Mouse (Mus musculus) lung, adult 2 months (tissue): ENCODE data around the gene Gyg.

Source experiments
- CTCF ChIP-seq: fragments of 200-500 bp; IDR thresholded peaks from 2 replicates; pipeline ENCODE4 v1.5.1; 2011; ENCODE audit warnings: mild to moderate bottlenecking, low read length, control low read depth; ENCODE audit not compliant: insufficient read depth
- POLR2A ChIP-seq: fragments of 200-500 bp; IDR thresholded peaks from 2 replicates; pipeline ENCODE4 v1.6.1; 2011; ENCODE audit warnings: low read depth, mild to moderate bottlenecking, control low read depth, low read length, borderline replicate concordance; ENCODE audit errors: extremely low read depth

DNA sequence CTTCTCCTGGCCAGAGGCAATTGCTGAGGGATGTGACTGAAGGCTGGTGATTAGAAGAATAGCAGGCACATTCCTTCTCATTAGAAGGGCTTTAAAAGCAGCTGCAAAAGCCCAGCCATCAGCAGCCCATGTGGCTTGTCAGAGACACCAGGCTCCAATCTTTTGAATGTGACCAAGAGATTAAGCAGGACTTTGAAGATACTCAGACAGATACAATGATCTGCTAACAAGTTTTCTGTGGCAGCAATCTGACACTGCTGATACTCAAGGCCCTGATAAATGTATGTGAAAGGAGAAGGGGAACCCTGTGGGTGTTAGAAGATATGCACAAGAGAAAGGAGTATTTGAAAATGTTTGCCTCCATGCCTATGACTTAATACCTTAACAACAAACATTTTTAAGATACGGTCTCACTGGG, 9.4 kb downstream of the Gyg start:
- TF ChIP-seq POLR2A (no peak), CTCF (no peak)
